13 mouse cellular contexts compared by ENCODE assay signal in the genomic region with DNA sequence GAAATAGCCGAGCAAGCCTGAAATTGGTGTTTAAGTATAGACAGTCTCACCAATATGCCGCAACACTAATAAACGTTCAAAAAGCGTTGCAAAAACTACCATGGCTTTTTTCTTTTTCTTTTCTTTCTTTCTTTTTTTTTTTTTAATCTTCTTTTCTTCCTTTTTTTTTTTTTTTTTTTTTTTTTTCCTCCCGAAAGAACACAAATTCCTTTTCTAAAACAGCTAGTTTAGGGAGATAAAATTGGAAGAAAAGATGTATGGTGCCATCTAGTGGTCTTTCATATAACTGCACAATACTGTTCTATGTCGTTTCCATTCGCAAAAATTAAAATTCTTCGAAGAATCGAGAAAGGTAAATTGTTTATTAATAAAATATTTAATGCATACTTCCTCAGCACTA. TPM values are rescaled to one million over a fixed set of nuclear protein-coding genes. Genes with fewer than 3 reads are reported as not detected.
DNase-seq lines count a peak whose midpoint lies in the region; ATAC-seq and TF ChIP-seq lines count a peak whose summit lies in the region.
"Had no signal": no experiment of that assay in that cellular context is flagged by ENCODE, and none has a peak within 500 bp of the region (broad histone marks: within the 10 kb centered on the region; RNA-seq: fewer than 3 reads in every experiment).

No protein-coding gene starts in this region.

- DNase-seq in cerebellum, adult 9-10 months, result peak; percentile 9
- DNase-seq in cerebellum, postnatal 4 days (ENCODE audit: low spot score in 2 of 2), result no peak
- DNase-seq in left cerebral cortex, postnatal 14 days (ENCODE audit: low spot score in 2 of 2), result peak; percentile 43 to 60
- DNase-seq in left cerebral cortex, adult 8-10 months (ENCODE audit: low spot score in 2 of 2), result no peak
- no peak for DNase-seq in Patski (ENCODE audit: low read depth, low spot score)
- no peak for DNase-seq in right cerebral cortex, postnatal 4 days
- DNase-seq in urinary bladder, postnatal 36 days (ENCODE audit: low spot score in 2 of 2), result no peak
- DNase-seq: B cell, adult 2 months had no signal

- H3K27me3 ChIP-seq in Patski, result no peaks in the 10 kb centered on the region

- no peak for ATAC-seq in Patski
- peak; percentile 53 for ATAC-seq in inflammation-experienced regulatory T-cells, adult 6 months

- POLR2A ChIA-PET in Patski (lab: Charles Lee), result no interaction called here

- CTCF ChIA-PET in Patski (lab: Charles Lee), result interaction anchor here (0.8 to 2.3 kb wide), 9 partner anchors 13 to 170 kb away, joined by 3 to 6 read pairs (median 4); no protein-coding TSS in a partner anchor

- TF ChIP-seq CTCF in Patski (IDR thresholded peaks at IDR 0.05), result peak; percentile 30

- intact Hi-C loops in left cerebral cortex, postnatal 14 days (cut with DNase I), result loop anchor here (2.0 to 5.0 kb wide), 5 partner anchors 111 to 651 kb away; a partner anchor contains a TSS

- in situ Hi-C loops in Patski (cut with MboI; ENCODE audit: low pct_unique_long_range_greater_than_20kb), result loop anchor here (5.0 kb wide), 2 partner anchors 61 to 471 kb away; no protein-coding TSS in a partner anchor

RNA-seq across cellular contexts. Expression of a gene that starts 25.4 kb away (rescaled TPM):
- not detected for total RNA-seq in left cerebral cortex, postnatal 14 days (2021)
- not detected for total RNA-seq in left cerebral cortex, adult 8-10 months (2022)
- not detected for polyA plus RNA-seq in Patski (2021)
- 10 to 100 TPM in 1 of 3 experiments, not detected in 2; 13.2 TPM for polyA plus RNA-seq in inflammation-experienced regulatory T-cells, adult 6 months (2017; shearing (Covaris generic))
- total RNA-seq: heart, adult 18-20 months; layer of hippocampus, adult 8-10 months had no signal
- polyA plus RNA-seq: midbrain, embryonic 10.5 days; spleen, adult 2 months had no signal

RNA-seq across cellular contexts. Expression of a gene that starts 46.0 kb away (rescaled TPM):
- 1 to 10 TPM; 3.4 TPM for total RNA-seq in left cerebral cortex, postnatal 14 days (2021)
- 1 to 10 TPM; 1.9 to 3.3 (median 2.6) TPM for total RNA-seq in left cerebral cortex, adult 8-10 months (2022)
- 3.8 TPM for polyA plus RNA-seq in Patski (2021)
- polyA plus RNA-seq in inflammation-experienced regulatory T-cells, adult 6 months (2017; shearing (Covaris generic)), result 100 to 1,000 TPM in 2 of 3 experiments, 10 to 100 TPM in 1; 56.6 to 101 (median 101) TPM

Comparison
In these comparisons a context has a peak if more than half of its experiments do, and no peak if none do; other contexts are left out.
1. DNase-seq: peak in cerebellum, adult 9-10 months (single experiment) and left cerebral cortex, postnatal 14 days (2 of 2); none in cerebellum, postnatal 4 days (0 of 2), left cerebral cortex, adult 8-10 months (0 of 2), Patski (single experiment), right cerebral cortex, postnatal 4 days (single experiment) and urinary bladder, postnatal 36 days (0 of 2).